Mouse (Mus musculus) myocyte (in vitro differentiated cells): ENCODE results near the gene Zfp169.

Source experiments
- CEBPB ChIP-seq: IDR thresholded peaks from 2 replicates; pipeline ENCODE4 v1.6.1; 2011; ENCODE audit warnings: mild to moderate bottlenecking, moderate library complexity; ENCODE audit not compliant: poor library complexity, insufficient read depth, severe bottlenecking
- MAX ChIP-seq: IDR thresholded peaks from one replicate; pipeline ENCODE4 v1.6.1; 2011; ENCODE audit warnings: low read depth, mild to moderate bottlenecking, control low read depth
- MYOD1 ChIP-seq, 3 experiments: IDR thresholded peaks; one replicate each; pipeline ENCODE4 v1.6.1; 2011; ENCODE audit warnings: control low read depth in 2 of 3, low read depth in 2 of 3, mild to moderate bottlenecking in 2 of 3, moderate library complexity in 1 of 3; ENCODE audit not compliant: insufficient read length in 2 of 3, control insufficient read depth in 1 of 3
- MYOG ChIP-seq, 3 experiments: IDR thresholded peaks; one replicate each; pipeline ENCODE4 v1.6.1; 2011; ENCODE audit warnings: control low read depth in 2 of 3, low read depth in 2 of 3, mild to moderate bottlenecking in 2 of 3; ENCODE audit not compliant: insufficient read length in 2 of 3, control insufficient read depth in 1 of 3, insufficient read depth in 1 of 3
- POLR2A ChIP-seq: IDR thresholded peaks from one replicate; pipeline ENCODE4 v1.6.1; 2011; ENCODE audit warnings: low read depth, mild to moderate bottlenecking, control low read depth, moderate library complexity; ENCODE audit not compliant: insufficient read length
- REST ChIP-seq: IDR thresholded peaks from one replicate; pipeline ENCODE4 v1.6.1; 2011; ENCODE audit warnings: mild to moderate bottlenecking, control low read depth, moderate library complexity; ENCODE audit not compliant: insufficient read depth, insufficient read length
- SRF ChIP-seq: IDR thresholded peaks from one replicate; pipeline ENCODE4 v1.6.1; 2011; ENCODE audit warnings: low read depth; ENCODE audit not compliant: control insufficient read depth, insufficient read length
- TCF12 ChIP-seq: IDR thresholded peaks from one replicate; pipeline ENCODE4 v1.6.1; 2011; ENCODE audit warnings: mild to moderate bottlenecking, control low read depth; ENCODE audit not compliant: poor library complexity, insufficient read depth, severe bottlenecking
- USF1 ChIP-seq: IDR thresholded peaks from one replicate; pipeline ENCODE4 v1.6.1; 2011; ENCODE audit warnings: low read depth, mild to moderate bottlenecking, control low read depth, moderate library complexity

- TF ChIP-seq POLR2A (no peak), CEBPB (no peak), MAX (no peak), USF1 (no peak), REST (no peak), TCF12 (no peak), MYOG (IDR thresholded peaks at IDR 0.05; ENCODE audit: control insufficient read depth in 1 of 3, insufficient read depth in 1 of 3, insufficient read length in 2 of 3, low read depth in 2 of 3) (no peak), SRF (no peak), MYOD1 (IDR thresholded peaks at IDR 0.05; ENCODE audit: control insufficient read depth in 1 of 3, insufficient read length in 2 of 3, low read depth in 2 of 3) (no peak)
Observed at GRCm38 (mm10) chr13:48498676-48499075, 14.6 kb downstream of the Zfp169 start.
